Mouse (Mus musculus) adrenal gland (tissue): ENCODE results near the gene Tmem163.

Source experiments
- intact Hi-C: fragments of 180-260 bp; cut with DNase I; formaldehyde crosslinking; loops from one replicate; pipeline ENCODE4 v1.15.1; 2025

The Tmem163 gene

GRCm38 (mm10) chr1:127575692-127576091, 103.7 kb downstream of the Tmem163 start:
- intact Hi-C loops, result no loop called here

GRCm38 (mm10) chr1:127573186-127573585, 106.2 kb downstream of the Tmem163 start:
- intact Hi-C loops, result no loop called here

GRCm38 (mm10) chr1:127568641-127569040, 110.7 kb downstream of the Tmem163 start:
- intact Hi-C loops, result no loop called here

GRCm38 (mm10) chr1:127556486-127556845, 122.9 kb downstream of the Tmem163 start:
- intact Hi-C loops, result no loop called here

- intact Hi-C loops, result no loop called here
Observed at GRCm38 (mm10) chr1:127555822-127556485, 123.4 kb downstream of the Tmem163 start.

- intact Hi-C loops, result no loop called here
Observed at GRCm38 (mm10) chr1:127548078-127548477, 131.3 kb downstream of the Tmem163 start.

- intact Hi-C loops, result no loop called here
Observed at GRCm38 (mm10) chr1:127542756-127543155, 136.6 kb downstream of the Tmem163 start.

GRCm38 (mm10) chr1:127541931-127542330, 137.4 kb downstream of the Tmem163 start:
- intact Hi-C loops, result no loop called here

GRCm38 (mm10) chr1:127541522-127541921, 137.8 kb downstream of the Tmem163 start:
- intact Hi-C loops, result no loop called here

GRCm38 (mm10) chr1:127537204-127538038, 141.9 kb downstream of the Tmem163 start:
- intact Hi-C loops, result no loop called here

- intact Hi-C loops, result no loop called here
Observed at GRCm38 (mm10) chr1:127536448-127536847, 142.9 kb downstream of the Tmem163 start.

- intact Hi-C loops, result no loop called here
Observed at GRCm38 (mm10) chr1:127531723-127532122, 147.6 kb downstream of the Tmem163 start.

GRCm38 (mm10) chr1:127530849-127531580, 148.3 kb downstream of the Tmem163 start:
- intact Hi-C loops, result no loop called here

- intact Hi-C loops, result no loop called here
Observed at GRCm38 (mm10) chr1:127523364-127523763, 156.0 kb downstream of the Tmem163 start.

- intact Hi-C loops, result no loop called here
Observed at GRCm38 (mm10) chr1:127514888-127515287, 164.5 kb downstream of the Tmem163 start.

- intact Hi-C loops, result no loop called here
Observed at GRCm38 (mm10) chr1:127514479-127514878, 164.9 kb downstream of the Tmem163 start.

- intact Hi-C loops, result no loop called here
Observed at GRCm38 (mm10) chr1:127513664-127514063, 165.7 kb downstream of the Tmem163 start.

- intact Hi-C loops, result no loop called here
Observed at GRCm38 (mm10) chr1:127513140-127513539, 166.2 kb downstream of the Tmem163 start.

- intact Hi-C loops, result no loop called here
Observed at GRCm38 (mm10) chr1:127512709-127513108, 166.6 kb downstream of the Tmem163 start.

- intact Hi-C loops, result no loop called here
Observed at GRCm38 (mm10) chr1:127511362-127511761, 168.0 kb downstream of the Tmem163 start.

GRCm38 (mm10) chr1:127508921-127509320, 170.4 kb downstream of the Tmem163 start:
- intact Hi-C loops, result no loop called here
